Mouse (Mus musculus) lung, postnatal 0 days (tissue): ENCODE measurements around the gene Gpd1.

Source experiments
- CTCF ChIP-seq: IDR thresholded peaks from 2 replicates; pipeline ENCODE4 v1.5.1; 2016; ENCODE audit warnings: antibody characterized with exemption, mild to moderate bottlenecking
- EP300 ChIP-seq: IDR thresholded peaks from 2 replicates; pipeline ENCODE4 v1.6.1; 2016; ENCODE audit warnings: antibody characterized with exemption, mild to moderate bottlenecking, control low read depth

DNA sequence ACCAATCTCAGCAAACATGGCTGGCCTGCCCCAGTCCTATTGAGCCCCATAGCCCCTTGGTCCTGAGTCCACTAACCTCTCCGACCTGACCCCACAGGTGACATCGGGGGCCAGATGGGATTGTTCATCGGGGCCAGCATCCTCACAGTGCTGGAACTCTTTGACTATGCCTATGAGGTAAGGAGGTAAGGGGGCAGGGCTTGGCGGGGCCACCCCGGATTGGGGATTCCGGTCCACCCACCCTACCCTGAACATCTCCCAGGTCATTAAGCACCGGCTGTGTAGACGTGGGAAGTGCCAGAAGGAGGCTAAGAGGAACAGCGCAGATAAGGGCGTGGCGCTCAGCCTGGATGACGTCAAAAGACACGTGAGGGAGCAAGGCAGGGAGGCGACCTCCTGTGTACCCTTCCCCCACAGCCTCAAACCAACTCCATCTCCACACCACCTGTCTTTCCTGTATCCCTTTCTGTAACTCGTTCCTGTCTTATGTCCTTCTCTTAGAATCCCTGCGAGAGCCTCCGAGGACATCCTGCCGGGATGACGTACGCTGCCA lies 18.7 kb upstream of the Gpd1 start:
- TF ChIP-seq CTCF (no peak), EP300 (no peak)
